Mouse (Mus musculus) forebrain, embryonic 11.5 days (tissue): ENCODE results near the gene Serinc2. TPM values are rescaled to one million over a fixed set of nuclear protein-coding genes. Genes with fewer than 3 reads are reported as not detected.
A peak's percentile ranks its signal among the peaks of the same experiment; 100 is the strongest.
"Not testable (repeated sequence)": the region's sequence is repeated elsewhere in the genome, so short reads cannot be mapped to it uniquely, and the experiment has no call there.

Experiments used
- ATAC-seq: fragments of 200-750 bp; cut with Nextera tagmentation; replicated peaks from 2 replicates; pipeline ENCODE4 v1.8.0; 2017; ENCODE audit warnings: moderate TSS enrichment; ENCODE audit not compliant: low FRiP score
- DNase-seq: peaks from one replicate; pipeline ENCODE4 v3.0.0-alpha.2; 2017; ENCODE audit warnings: low spot score
- H3K27ac ChIP-seq: fragments of 300-500 bp; sonication (generic); 2 replicates; pipeline ENCODE4 v1.5.1; 2014; ENCODE audit warnings: low read depth, low read length
- H3K27me3 ChIP-seq: fragments of 300-500 bp; sonication (generic); 2 replicates; pipeline ENCODE4 v1.6.1; 2014; ENCODE audit warnings: mild to moderate bottlenecking, low read length, mixed read lengths; ENCODE audit not compliant: control insufficient read depth, insufficient read depth
- H3K36me3 ChIP-seq: fragments of 300-500 bp; sonication (generic); 2 replicates; pipeline ENCODE4 v1.6.1; 2014; ENCODE audit warnings: mild to moderate bottlenecking, low read length, moderate library complexity, mixed read lengths; ENCODE audit not compliant: control insufficient read depth, insufficient read depth
- H3K4me1 ChIP-seq: fragments of 300-500 bp; sonication (generic); replicated peaks from 2 replicates; pipeline ENCODE4 v1.6.1; 2014; ENCODE audit warnings: low read length, mixed read lengths; ENCODE audit not compliant: control insufficient read depth, insufficient read depth
- H3K4me2 ChIP-seq: fragments of 300-500 bp; sonication (generic); 2 replicates; pipeline ENCODE4 v1.6.1; 2014; ENCODE audit warnings: low read depth, mild to moderate bottlenecking, low read length, moderate library complexity, mixed read lengths; ENCODE audit not compliant: severe bottlenecking
- H3K4me3 ChIP-seq: fragments of 300-500 bp; sonication (generic); 2 replicates; pipeline ENCODE4 v1.5.1; 2014; ENCODE audit warnings: low read depth, low read length
- H3K9ac ChIP-seq: fragments of 300-500 bp; sonication (generic); 2 replicates; pipeline ENCODE4 v1.6.1; 2014; ENCODE audit warnings: low read length
- H3K9me3 ChIP-seq: fragments of 300-500 bp; sonication (generic); 2 replicates; pipeline ENCODE4 v1.6.1; 2016; ENCODE audit warnings: low read length, mixed read lengths; ENCODE audit not compliant: control insufficient read depth
- WGBS: fragments of 180-500 bp; shearing (Covaris S2); extraction: QIAGEN DNeasy Blood & Tissue Kit; methylation state at CpG from one replicate; pipeline ENCODE4 v1.1.7; 2014; 5-methylcytosine and 5-hydroxymethylcytosine counted together
- polyA plus RNA-seq: library from polyadenylated mRNA; unstranded; fragments of >200 nt; fragmentation: Nextera tagmentation; extraction: Ambion mirVana; gene quantifications from 2 replicates; pipeline ENCODE4 v1.2.1, GENCODE M21; 2014

Serinc2 gene
- polyA plus RNA-seq, 1 experiment from 2014 or later, result 83.4 TPM

DNA sequence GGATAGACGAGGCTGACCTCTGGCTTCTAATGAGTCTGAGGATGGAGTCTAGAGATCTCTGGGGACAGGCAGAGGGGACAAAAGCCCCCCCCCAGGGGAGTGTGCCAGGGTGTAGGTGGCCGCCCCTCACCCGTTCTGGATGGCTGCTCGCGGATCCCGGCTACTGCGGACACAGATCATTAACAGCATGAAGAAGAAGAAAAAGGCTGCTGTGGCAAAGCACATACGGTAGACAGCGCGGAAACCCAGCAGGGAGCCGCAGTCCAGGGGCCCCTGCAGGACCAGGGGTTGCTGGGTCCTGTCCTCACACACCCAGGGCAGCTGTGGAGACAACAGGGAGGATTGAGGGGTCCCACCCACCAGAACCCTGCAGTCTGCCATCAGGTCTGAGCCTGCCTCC lies 14.9 kb downstream of the Serinc2 start:
- Histone ChIP-seq H3K27me3 (no peaks in the 10 kb centered on the region), H3K36me3 (peaks cover 7% of the 10 kb centered on the region; the same call in 1 of the 2 replicates), H3K4me2 (no peak overlapping the region), H3K4me1 (0 out of 2 replicates have a peak, but pooled peaks cover 5% of the 10 kb centered on the region), H3K9ac (peak overlapping the region; percentile 16; the same call in 1 of the 2 replicates), H3K9me3 (no peaks in the 10 kb centered on the region), H3K27ac (no peak overlapping the region), H3K4me3 (no peak overlapping the region)
- ATAC-seq, result no peak
- WGBS, result 28% methylated on average over 11 of the region's 11 CpGs
- DNase-seq, result no peak

DNA sequence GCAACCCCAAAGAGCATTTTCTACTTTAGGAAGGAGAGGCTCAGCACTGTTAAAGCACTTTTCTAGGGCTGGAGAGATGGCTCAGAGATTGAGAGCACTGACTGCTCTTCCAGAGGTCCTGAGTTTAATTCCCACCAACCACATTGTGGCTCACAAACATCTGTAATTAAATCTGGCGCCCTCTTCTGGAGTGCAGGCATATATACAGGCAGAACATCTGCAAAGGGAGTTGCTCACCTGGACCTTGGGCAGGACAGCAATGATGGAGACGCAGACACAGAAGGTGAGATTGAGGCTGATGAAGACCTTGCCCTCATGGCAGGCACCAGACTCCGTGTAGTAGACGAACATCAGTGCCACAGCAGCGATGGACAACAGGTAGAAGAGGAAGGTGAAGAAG lies 18.6 kb downstream of the Serinc2 start:
- Histone ChIP-seq H3K4me3 (no peak overlapping the region), H3K36me3 (peaks cover 7% of the 10 kb centered on the region; the same call in 1 of the 2 replicates), H3K9ac (no peak overlapping the region), H3K27me3 (no peaks in the 10 kb centered on the region), H3K4me2 (no peak overlapping the region), H3K9me3 (no peaks in the 10 kb centered on the region), H3K4me1 (0 out of 2 replicates have a peak, but pooled peaks cover 2% of the 10 kb centered on the region), H3K27ac (no peak overlapping the region)
- WGBS, result 33% methylated on average over 5 of the region's 5 CpGs
- ATAC-seq, result no peak
- no peak for DNase-seq

DNA sequence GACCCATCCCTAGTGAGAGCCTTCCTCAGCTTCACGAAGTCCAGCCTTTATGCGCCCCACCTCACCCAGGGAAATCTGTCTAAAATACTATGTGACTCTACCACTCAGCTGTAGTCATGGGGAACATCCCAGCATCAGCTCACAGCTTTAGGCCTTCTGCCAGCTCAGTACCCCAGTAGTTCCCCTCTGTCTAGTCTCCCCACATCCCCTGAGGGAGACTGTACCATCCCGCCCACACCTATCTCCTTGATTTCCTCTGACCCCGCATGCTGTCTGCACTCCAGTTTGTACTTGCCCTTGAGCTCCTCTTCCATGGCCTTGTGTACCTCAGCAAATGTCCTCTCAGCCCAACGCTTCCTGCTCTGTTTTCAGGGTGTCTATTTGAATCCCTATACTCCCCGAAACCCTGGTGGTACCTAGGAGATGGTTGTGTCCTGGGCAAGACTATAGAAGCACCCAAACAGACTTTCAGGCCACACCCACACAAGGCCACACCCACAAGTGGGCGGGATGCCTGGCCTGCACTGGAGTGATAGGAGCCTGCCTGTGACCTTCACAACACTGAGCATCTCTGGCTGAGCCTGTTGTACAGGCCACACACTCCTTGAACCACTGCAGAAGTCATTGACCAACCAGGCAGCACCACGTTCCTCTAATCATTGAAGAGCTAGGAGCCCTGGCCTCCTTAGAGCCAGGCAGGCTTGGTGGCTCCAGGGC lies 26.4 kb downstream of the Serinc2 start:
- H3K4me2 ChIP-seq, result no peak overlapping the region
- H3K27ac ChIP-seq, result no peak overlapping the region
- 0 out of 2 replicates have a peak, but pooled peaks have one; percentile 33 for ATAC-seq
- no peaks in the 10 kb centered on the region for H3K4me1 ChIP-seq
- H3K9ac ChIP-seq, result no peak overlapping the region
- H3K36me3 ChIP-seq, result peaks cover 4% of the 10 kb centered on the region
- H3K27me3 ChIP-seq, result no peaks in the 10 kb centered on the region
- H3K9me3 ChIP-seq, result no peaks in the 10 kb centered on the region
- H3K4me3 ChIP-seq, result no peak overlapping the region
- no peak for DNase-seq
- whole genome bisulfite sequencing, result 62% methylated on average over 8 of the region's 8 CpGs

DNA sequence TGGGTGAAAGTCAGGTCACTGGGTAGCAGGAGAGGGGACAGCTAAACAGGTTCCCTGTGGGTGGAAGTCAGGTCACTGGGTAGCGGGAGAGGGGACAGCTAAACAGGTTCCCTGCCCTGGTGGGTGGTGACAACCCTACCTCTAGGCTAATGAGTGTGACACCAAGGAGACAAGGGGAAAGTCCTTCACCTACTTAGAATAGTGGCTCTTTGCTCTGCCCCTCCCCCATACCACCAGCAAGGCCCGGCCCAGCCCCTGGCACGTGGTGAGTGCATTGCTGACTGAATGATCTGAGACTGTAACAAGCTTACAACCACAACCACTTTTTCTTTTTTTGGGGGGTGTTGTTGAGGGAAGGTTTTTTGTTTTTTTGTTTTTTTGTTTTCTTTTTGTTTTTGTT lies 27.2 kb downstream of the Serinc2 start:
- ATAC-seq, result no peak
- no peak for DNase-seq
- Histone ChIP-seq H3K36me3 (peaks cover 4% of the 10 kb centered on the region), H3K9me3 (no peaks in the 10 kb centered on the region), H3K4me3 (no peak overlapping the region), H3K4me1 (no peaks in the 10 kb centered on the region), H3K27me3 (no peaks in the 10 kb centered on the region), H3K9ac (no peak overlapping the region), H3K4me2 (no peak overlapping the region), H3K27ac (no peak overlapping the region)
- 38% methylated on average over 3 of the region's 3 CpGs for WGBS

DNA sequence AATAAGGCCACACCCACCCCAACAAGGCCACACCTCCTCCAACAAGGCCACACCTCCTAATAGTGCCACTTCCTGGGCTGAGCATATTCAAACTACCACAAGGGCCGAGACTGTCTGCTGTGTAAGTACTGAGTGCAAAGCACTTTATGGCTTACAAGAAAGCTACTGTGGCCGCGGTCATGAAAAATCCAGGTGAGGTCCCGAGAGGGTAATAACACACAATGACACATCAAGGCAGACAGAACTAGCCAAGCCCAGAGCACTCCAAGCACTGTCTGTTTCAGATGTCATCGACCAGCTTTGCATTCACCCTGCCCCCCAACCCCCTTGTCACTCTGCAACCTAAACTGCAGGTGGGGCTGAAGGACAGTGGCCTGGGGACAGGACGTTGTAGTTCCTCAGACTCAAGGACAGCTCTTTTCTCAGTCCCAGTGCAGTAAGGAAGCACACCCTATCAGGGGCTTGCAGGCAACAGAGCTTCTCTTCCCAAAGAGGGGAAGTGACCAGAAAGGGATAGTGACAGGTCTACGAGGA lies 27.8 kb downstream of the Serinc2 start:
- H3K27me3 ChIP-seq, result no peaks in the 10 kb centered on the region
- no peaks in the 10 kb centered on the region for H3K9me3 ChIP-seq
- 47% methylated on average over 7 of the region's 7 CpGs for WGBS
- no peak overlapping the region for H3K27ac ChIP-seq
- H3K4me2 ChIP-seq, result no peak overlapping the region
- H3K36me3 ChIP-seq, result peaks cover 4% of the 10 kb centered on the region
- H3K4me1 ChIP-seq, result no peaks in the 10 kb centered on the region
- no peak for ATAC-seq
- DNase-seq, result no peak
- H3K9ac ChIP-seq, result no peak overlapping the region
- no peak overlapping the region for H3K4me3 ChIP-seq

DNA sequence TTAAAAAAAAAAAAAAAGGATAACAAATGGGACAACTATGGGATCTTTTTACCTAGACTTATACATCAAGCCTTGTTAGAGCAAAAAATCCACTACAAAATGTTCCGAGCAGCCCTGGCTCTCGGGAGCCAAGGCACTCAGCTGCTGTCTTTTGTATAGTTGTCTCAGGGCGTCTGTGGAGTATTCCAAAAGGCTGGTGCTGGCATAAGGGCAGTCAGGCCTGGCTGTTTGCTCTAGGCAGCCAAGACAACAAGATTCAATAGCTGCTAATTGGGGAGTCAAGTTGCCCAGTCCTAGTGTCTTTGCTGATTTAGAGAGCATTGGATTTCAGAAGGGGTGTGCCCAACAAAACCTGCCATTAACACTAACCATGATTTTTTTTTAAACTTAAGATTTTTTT lies 30.4 kb downstream of the Serinc2 start:
- Histone ChIP-seq H3K9ac (no peak overlapping the region), H3K4me1 (no peaks in the 10 kb centered on the region), H3K27me3 (no peaks in the 10 kb centered on the region), H3K36me3 (no peaks in the 10 kb centered on the region; the same call in 1 of the 2 replicates), H3K4me3 (no peak overlapping the region), H3K9me3 (no peaks in the 10 kb centered on the region), H3K4me2 (no peak overlapping the region), H3K27ac (no peak overlapping the region)
- ATAC-seq (no peak), DNase-seq (no peak)
- 64% methylated on average over 3 of the region's 3 CpGs for WGBS

DNA sequence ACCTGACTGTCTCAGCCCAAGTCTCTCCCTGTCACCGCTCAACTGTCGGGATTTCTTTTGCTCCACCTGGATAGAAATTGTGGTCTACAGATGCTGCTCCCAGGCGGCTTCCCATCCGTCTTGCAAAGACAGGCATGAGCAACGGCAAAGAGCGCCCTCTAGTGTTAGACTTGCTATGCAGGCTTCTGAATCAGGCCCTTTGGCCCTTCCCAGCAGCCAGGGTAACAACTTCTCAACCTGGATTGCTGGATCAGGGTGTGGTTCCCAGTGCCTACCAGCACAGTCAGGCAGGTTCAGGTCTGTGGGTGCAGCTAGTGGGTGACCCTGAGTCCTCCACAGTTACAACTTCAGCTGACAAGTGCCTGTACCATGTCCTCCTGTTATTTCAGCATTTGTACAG lies 32.9 kb downstream of the Serinc2 start:
- Histone ChIP-seq H3K36me3 (no peaks in the 10 kb centered on the region), H3K27ac (no peak overlapping the region), H3K4me2 (no peak overlapping the region), H3K4me3 (no peak overlapping the region), H3K4me1 (no peaks in the 10 kb centered on the region), H3K27me3 (no peaks in the 10 kb centered on the region), H3K9ac (no peak overlapping the region), H3K9me3 (no peaks in the 10 kb centered on the region)
- no peak for ATAC-seq
- WGBS, result 3% methylated on average over 6 of the region's 6 CpGs
- DNase-seq, result peak; percentile 87

DNA sequence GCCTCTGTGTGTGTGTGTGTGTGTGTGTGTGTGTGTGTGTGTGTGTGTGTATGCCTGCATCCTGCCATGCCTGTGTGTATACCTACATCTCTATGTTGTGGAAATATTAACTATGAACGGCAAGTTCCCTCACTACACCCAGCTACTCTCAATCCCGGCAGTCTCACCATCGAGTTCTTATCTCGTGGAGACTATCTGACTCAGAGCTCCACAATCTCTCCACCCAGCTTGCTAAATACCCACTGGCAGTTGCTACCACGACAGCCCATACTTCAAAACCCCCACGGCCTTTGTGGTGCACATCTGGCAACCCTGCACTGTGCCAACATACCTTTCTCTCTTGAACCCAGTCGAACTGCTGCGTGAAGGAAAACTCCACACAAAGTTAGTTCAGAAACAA lies 34.3 kb downstream of the Serinc2 start:
- no peak for DNase-seq
- ATAC-seq, result no peak
- no peak overlapping the region for H3K4me3 ChIP-seq
- no peak overlapping the region for H3K27ac ChIP-seq
- H3K9ac ChIP-seq, result no peak overlapping the region
- WGBS, result 80% methylated on average over 8 of the region's 8 CpGs
- no peaks in the 10 kb centered on the region for H3K9me3 ChIP-seq
- no peaks in the 10 kb centered on the region for H3K36me3 ChIP-seq
- no peaks in the 10 kb centered on the region for H3K4me1 ChIP-seq
- H3K4me2 ChIP-seq, result no peak overlapping the region
- no peaks in the 10 kb centered on the region for H3K27me3 ChIP-seq

DNA sequence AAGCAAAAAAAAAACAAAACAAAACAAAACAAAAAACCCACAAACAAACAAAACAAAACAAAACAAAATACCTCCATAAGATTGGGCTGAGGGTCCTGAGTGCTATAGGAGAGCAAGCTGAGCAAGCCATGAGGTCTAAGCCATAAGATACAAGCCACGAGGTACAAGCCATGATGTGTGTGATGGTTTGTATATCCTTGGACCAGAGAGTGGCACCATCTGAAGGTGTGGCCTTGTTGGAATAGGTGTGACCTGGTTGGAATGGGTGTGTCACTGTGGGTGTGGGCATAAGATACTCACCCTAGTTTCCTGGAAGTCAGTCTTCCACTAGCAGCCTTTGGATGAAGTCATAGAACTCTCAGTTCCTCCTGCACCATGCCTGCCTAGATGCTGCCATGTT lies 35.4 kb downstream of the Serinc2 start:
- WGBS, result 86% methylated on average over 1 of the region's 1 CpGs

More for the DNA sequence above, 35.4 kb downstream of the Serinc2 start:
- not testable (repeated sequence) for H3K4me1 ChIP-seq, H3K27me3 ChIP-seq, H3K9ac ChIP-seq, H3K9me3 ChIP-seq, H3K4me2 ChIP-seq, DNase-seq, H3K27ac ChIP-seq, H3K4me3 ChIP-seq, H3K36me3 ChIP-seq, ATAC-seq
